23 mouse cellular contexts compared by ENCODE assay signal in genomic region chr11:11694472-11695177, GRCm38 (mm10). TPM values are rescaled to one million over a fixed set of nuclear protein-coding genes. Genes with fewer than 3 reads are reported as not detected.
DNase-seq lines count a peak whose midpoint lies in the region; ATAC-seq and TF ChIP-seq lines count a peak whose summit lies in the region.
"Had no signal": no experiment of that assay in that cellular context is flagged by ENCODE, and none has a peak within 500 bp of the region (broad histone marks: within the 10 kb centered on the region; RNA-seq: fewer than 3 reads in every experiment).

No protein-coding gene starts in this region.

- ATAC-seq in intestine, embryonic 14.5 days (replicated peaks; ENCODE audit: low FRiP score, low TSS enrichment, low read depth): no peak
- ATAC-seq in intestine, embryonic 15.5 days: no peak
- ATAC-seq in megakaryocyte, adult 5-6 weeks (ENCODE audit: poor library complexity, severe bottlenecking): no peak
- ATAC-seq: forebrain, embryonic 14.5 days had no signal

- H3K4me1 ChIP-seq in intestine, embryonic 14.5 days (replicated peaks; ENCODE audit: control insufficient read depth, insufficient read depth, low read length): no peaks in the 10 kb centered on the region
- H3K4me1 ChIP-seq in intestine, embryonic 15.5 days (replicated peaks): no peaks in the 10 kb centered on the region
- H3K4me1 ChIP-seq in megakaryocyte, embryonic 14.5 days: peaks cover 78% of the 10 kb centered on the region
- peaks cover 39 to 85% of the 10 kb centered on the region in 2 experiments for H3K4me1 ChIP-seq in CH12.LX (ENCODE audit: control insufficient read depth in 1 of 2, insufficient read depth in 2 of 2)
- H3K4me1 ChIP-seq: embryonic facial prominence, embryonic 15.5 days; forebrain, embryonic 10.5 days; heart, embryonic 10.5 days; heart, embryonic 15.5 days had no signal

- no peaks in the 10 kb centered on the region for H3K9me3 ChIP-seq in intestine, embryonic 14.5 days (ENCODE audit: control insufficient read depth, low read length)
- H3K9me3 ChIP-seq in intestine, embryonic 15.5 days: no peaks in the 10 kb centered on the region
- no peaks in the 10 kb centered on the region for H3K9me3 ChIP-seq in megakaryocyte, embryonic 14.5 days
- H3K9me3 ChIP-seq in CH12.LX (replicated peaks; ENCODE audit: low read length): no peaks in the 10 kb centered on the region
- H3K9me3 ChIP-seq: embryonic facial prominence, embryonic 15.5 days; forebrain, embryonic 10.5 days; heart, embryonic 10.5 days; heart, embryonic 15.5 days; hindbrain, embryonic 13.5 days had no signal

- H3K4me3 ChIP-seq in intestine, embryonic 14.5 days (ENCODE audit: low read depth, low read length): no peak overlapping the region
- no peak overlapping the region for H3K4me3 ChIP-seq in intestine, embryonic 15.5 days (replicated peaks)
- H3K4me3 ChIP-seq in megakaryocyte, embryonic 14.5 days (replicated peaks): peak overlapping the region; percentile 40
- H3K4me3 ChIP-seq in CH12.LX (replicated peaks in 1 of 3; ENCODE audit: low read depth in 2 of 3, low read length in 2 of 3, poor library complexity in 1 of 3): peak overlapping the region in 2 of 3 experiments; percentile 4 to 50
- H3K4me3 ChIP-seq: embryonic facial prominence, embryonic 15.5 days; erythroblast, embryonic 14.5 days; forebrain, embryonic 10.5 days; heart, embryonic 10.5 days; heart, embryonic 15.5 days; hindbrain, embryonic 13.5 days had no signal

- no peak for TF ChIP-seq EP300 in CH12.LX (IDR thresholded peaks at IDR 0.05; ENCODE audit: low read length)

- no peaks in the 10 kb centered on the region for H3K36me3 ChIP-seq in intestine, embryonic 14.5 days (ENCODE audit: control insufficient read depth, insufficient read depth, low read length)
- H3K36me3 ChIP-seq in intestine, embryonic 15.5 days: no peaks in the 10 kb centered on the region
- H3K36me3 ChIP-seq in megakaryocyte, embryonic 14.5 days (replicated peaks; ENCODE audit: low read length): peaks cover 5% of the 10 kb centered on the region
- H3K36me3 ChIP-seq in CH12.LX (replicated peaks in 1 of 2; ENCODE audit: control insufficient read depth in 1 of 2, insufficient read depth in 1 of 2, low read length in 1 of 2): peaks cover 6 to 26% of the 10 kb centered on the region in 2 experiments
- H3K36me3 ChIP-seq: embryonic facial prominence, embryonic 15.5 days; forebrain, embryonic 10.5 days; heart, embryonic 10.5 days; heart, embryonic 15.5 days; hindbrain, embryonic 13.5 days had no signal

- WGBS in intestine, embryonic 14.5 days: 82% methylated on average over 6 of the region's 6 CpGs
- WGBS in intestine, embryonic 15.5 days: 81% methylated on average over 6 of the region's 6 CpGs

- TF ChIP-seq RAD21 in CH12.LX (IDR thresholded peaks at IDR 0.05; ENCODE audit: low read depth, low read length): no peak

- dilution Hi-C loops in CH12.LX (cut with MboI; ENCODE audit: extremely low pct_ligation_motif_present, extremely low pct_unique_long_range_greater_than_20kb, low sequenced_read_pairs): no loop called here

- H3K27me3 ChIP-seq in intestine, embryonic 14.5 days (replicated peaks; ENCODE audit: control insufficient read depth, insufficient read depth, low read length): no peaks in the 10 kb centered on the region
- H3K27me3 ChIP-seq in intestine, embryonic 15.5 days (replicated peaks): no peaks in the 10 kb centered on the region
- H3K27me3 ChIP-seq in megakaryocyte, embryonic 14.5 days (replicated peaks): no peaks in the 10 kb centered on the region
- H3K27me3 ChIP-seq in CH12.LX (replicated peaks): no peaks in the 10 kb centered on the region
- H3K27me3 ChIP-seq: embryonic facial prominence, embryonic 15.5 days; heart, embryonic 15.5 days had no signal

- peak; percentile 10 for DNase-seq in intestine, embryonic 14.5 days (ENCODE audit: low spot score)
- peak; percentile 35 for DNase-seq in CH12.LX (ENCODE audit: extremely low read depth)
- peak; percentile 60 for DNase-seq in induced T-regulatory cell, adult 2 months (ENCODE audit: low read depth)
- no peak for DNase-seq in neural tube, embryonic 10.5 days (ENCODE audit: extremely low spot score, low spot score)
- no peak for DNase-seq in frontal cortex, postnatal 25 days (ENCODE audit: low spot score in 2 of 2)
- DNase-seq: adrenal gland, adult 2 months; adrenal gland, postnatal 25 days; cerebellum, adult 2 months; cerebellum, postnatal 10 days; embryo, embryonic 11 days; gastrocnemius, postnatal 36 days; heart, adult 18-20 months; heart, postnatal 14 days had no signal

- TF ChIP-seq CTCF in CH12.LX (conservative IDR thresholded peaks at IDR 0.05 in 1 of 2, IDR thresholded peaks at IDR 0.05 in 1 of 2; ENCODE audit: low read depth in 2 of 2, low read length in 2 of 2): no peak

- in situ Hi-C loops in CH12.LX (cut with MboI; ENCODE audit: low pct_ligation_motif_present, low pct_unique_long_range_greater_than_20kb, low sequenced_read_pairs): loop anchor here (5.0 to 25.0 kb wide), 2 partner anchors 43 to 268 kb away; no protein-coding TSS in a partner anchor

- TF ChIP-seq POLR2A in CH12.LX (IDR thresholded peaks at IDR 0.05; ENCODE audit: low read depth, low read length): no peak

- H3K9ac ChIP-seq in intestine, embryonic 14.5 days (ENCODE audit: low read length): no peak overlapping the region
- H3K9ac ChIP-seq in intestine, embryonic 15.5 days: no peak overlapping the region
- peak overlapping the region; percentile 57 for H3K9ac ChIP-seq in CH12.LX (ENCODE audit: insufficient read depth, low read depth)
- H3K9ac ChIP-seq: embryonic facial prominence, embryonic 15.5 days; heart, embryonic 15.5 days; hindbrain, embryonic 13.5 days had no signal

- peaks cover 74% of the 10 kb centered on the region for H3K79me2 ChIP-seq in CH12.LX (replicated peaks; ENCODE audit: control insufficient read depth, extremely low read depth, insufficient read depth, poor library complexity, severe bottlenecking)

- no peak overlapping the region for H3K4me2 ChIP-seq in intestine, embryonic 14.5 days (ENCODE audit: low read length)
- no peak overlapping the region for H3K4me2 ChIP-seq in intestine, embryonic 15.5 days (replicated peaks)
- H3K4me2 ChIP-seq in CH12.LX (ENCODE audit: insufficient read depth, low read depth, poor library complexity, severe bottlenecking): peak overlapping the region; percentile 76
- H3K4me2 ChIP-seq: embryonic facial prominence, embryonic 15.5 days; heart, embryonic 15.5 days; hindbrain, embryonic 13.5 days had no signal

- H3K27ac ChIP-seq in intestine, embryonic 14.5 days (ENCODE audit: low read depth): no peak overlapping the region
- no peak overlapping the region for H3K27ac ChIP-seq in intestine, embryonic 15.5 days
- H3K27ac ChIP-seq in CH12.LX (ENCODE audit: insufficient read depth, low read depth): peak overlapping the region; percentile 99
- H3K27ac ChIP-seq: embryonic facial prominence, embryonic 15.5 days; forebrain, embryonic 10.5 days; heart, embryonic 10.5 days; heart, embryonic 15.5 days; hindbrain, embryonic 13.5 days had no signal

TF ChIP-seq in CH12.LX, 34 proteins besides CTCF, POLR2A, EP300 and RAD21:
- TF ChIP-seq KAT2A (IDR thresholded peaks at IDR 0.05; ENCODE audit: insufficient replicate concordance, low read length) (no peak), BHLHE40 (IDR thresholded peaks at IDR 0.05; ENCODE audit: low read depth, low read length) (peak; percentile 42), IRF4 (IDR thresholded peaks at IDR 0.05; ENCODE audit: low read depth, low read length) (0 out of 2 replicates have a peak, but pooled peaks have one; percentile 24), CHD1 (IDR thresholded peaks at IDR 0.05; ENCODE audit: low read depth, low read length) (peak; percentile 92), E2F4 (IDR thresholded peaks at IDR 0.05; ENCODE audit: insufficient replicate concordance, low read depth, low read length) (0 out of 2 replicates have a peak, but pooled peaks have one; percentile 28), MAX (IDR thresholded peaks at IDR 0.05; ENCODE audit: low read length) (peak; percentile 69; the same call in 1 of the 2 replicates), MXI1 (IDR thresholded peaks at IDR 0.05; ENCODE audit: low read depth, low read length) (0 out of 2 replicates have a peak, but pooled peaks have one; percentile 14), MYC (IDR thresholded peaks at IDR 0.05; ENCODE audit: low read depth, low read length) (peak; percentile 79; the same call in 1 of the 2 replicates), SIN3A (IDR thresholded peaks at IDR 0.05; ENCODE audit: low read length) (0 out of 2 replicates have a peak, but pooled peaks have one; percentile 11), NELFE (IDR thresholded peaks at IDR 0.05; ENCODE audit: low read depth, low read length) (no peak; the same call in 1 of the 2 replicates)
TF ChIP-seq in CH12.LX: peak in this region for 8.

RNA-seq across cellular contexts. Expression of gene Ikzf1, which starts 9.8 kb away (rescaled TPM):
- polyA plus RNA-seq in intestine, embryonic 14.5 days (2014; fragmentation: Nextera tagmentation; extraction: Ambion mirVana): 1.4 and 2.1 TPM in 2 replicates
- 1.5 and 1.7 TPM in 2 replicates for polyA plus RNA-seq in intestine, embryonic 15.5 days (2015; fragmentation: Nextera tagmentation; extraction: Ambion mirVana)
- 15.2 and 18.0 TPM in 2 replicates for polyA plus RNA-seq in megakaryocyte, embryonic 14.5 days (2012; ENCODE audit: insufficient read depth, low replicate concordance)
- total RNA-seq in megakaryocyte, adult 5-6 weeks (2015): 217 and 226 TPM in 2 replicates
- total RNA-seq in megakaryocyte, adult 5-6 weeks (2017): 80.8 and 104 TPM in 2 replicates
- total RNA-seq in CH12.LX (2012; rRNA removed) (44.0 and 51.2 TPM in 2 replicates), CH12.LX (2014; rRNA removed) (27.8 and 33.1 TPM in 2 replicates)
- polyA plus RNA-seq in CH12.LX (2012; ENCODE audit: insufficient read length, low read depth): 56.8 and 68.7 TPM in 2 replicates

Comparison
In these comparisons a context has a peak if more than half of its experiments do, and no peak if none do; other contexts are left out.
1. DNase-seq: peak in intestine, embryonic 14.5 days (single experiment), CH12.LX (single experiment) and induced T-regulatory cell, adult 2 months (single experiment); none in neural tube, embryonic 10.5 days (single experiment) and frontal cortex, postnatal 25 days (0 of 2).
2. H3K4me3 ChIP-seq: peak in megakaryocyte, embryonic 14.5 days (single experiment) and CH12.LX (2 of 3); none in intestine, embryonic 14.5 days (single experiment) and intestine, embryonic 15.5 days (single experiment).